Mouse (Mus musculus): Measurements from ENCODE around the gene Sncg. TPM values are rescaled to one million over a fixed set of nuclear protein-coding genes. Genes with fewer than 3 reads are reported as not detected.

Gene Sncg
- polyA plus RNA-seq, 1 experiment: 6.6 TPM

- H3K4me1 ChIP-seq (ENCODE audit: control insufficient read depth, insufficient read depth, low read length): no peaks in the 10 kb centered on the region
- H3K27ac ChIP-seq (ENCODE audit: insufficient read depth, low read length): no peak overlapping the region
- no peak overlapping the region for H3K4me3 ChIP-seq (ENCODE audit: insufficient read depth, low read length)
- TF ChIP-seq CTCF (IDR thresholded peaks at IDR 0.05; ENCODE audit: borderline replicate concordance, insufficient read depth, low read length) (no peak), POLR2A (IDR thresholded peaks at IDR 0.05; ENCODE audit: low read depth, low read length) (no peak)
These were observed 24.7 kb upstream of the Sncg start for GRCm38 (mm10) chr14:34399301-34399700.

GRCm38 (mm10) chr14:34398901-34399300 is 24.3 kb upstream of the Sncg start:
- Histone ChIP-seq H3K4me1 (ENCODE audit: control insufficient read depth, insufficient read depth, low read length) (no peaks in the 10 kb centered on the region), H3K27ac (ENCODE audit: insufficient read depth, low read length) (no peak overlapping the region)

GRCm38 (mm10) chr14:34397871-34398270 is 23.3 kb upstream of the Sncg start:
- TF ChIP-seq CTCF (IDR thresholded peaks at IDR 0.05; ENCODE audit: borderline replicate concordance, insufficient read depth, low read length) (no peak), POLR2A (IDR thresholded peaks at IDR 0.05; ENCODE audit: low read depth, low read length) (no peak)
- no peaks in the 10 kb centered on the region for H3K4me1 ChIP-seq (ENCODE audit: control insufficient read depth, insufficient read depth, low read length)

More at GRCm38 (mm10) chr14:34398901-34399300, 24.3 kb upstream of the Sncg start:
- H3K4me3 ChIP-seq (ENCODE audit: insufficient read depth, low read length): no peak overlapping the region
- TF ChIP-seq CTCF (IDR thresholded peaks at IDR 0.05; ENCODE audit: borderline replicate concordance, insufficient read depth, low read length) (no peak), POLR2A (IDR thresholded peaks at IDR 0.05; ENCODE audit: low read depth, low read length) (no peak)

DNA sequence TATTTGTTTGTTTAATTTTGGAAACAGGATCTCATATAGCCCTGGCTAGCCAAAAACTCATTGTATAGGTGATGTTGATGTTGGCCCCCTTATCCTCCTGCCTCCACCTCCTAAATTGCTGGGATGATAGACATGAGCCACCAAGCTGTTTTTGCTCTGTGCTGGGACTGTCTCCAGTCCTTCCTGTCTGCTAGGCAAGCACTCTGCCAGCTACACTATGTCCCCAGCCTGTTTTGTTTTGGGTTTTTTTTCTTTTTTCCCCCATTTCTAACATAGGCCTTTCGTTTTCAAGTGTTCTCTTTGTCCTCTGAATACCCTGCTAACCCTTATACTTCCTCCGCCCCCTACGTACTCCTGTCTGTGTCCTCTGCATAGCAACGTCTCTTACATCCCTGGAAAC is 18.7 kb upstream of the Sncg start:
- no peak overlapping the region for H3K4me3 ChIP-seq (ENCODE audit: insufficient read depth, low read length)

More at GRCm38 (mm10) chr14:34397871-34398270, 23.3 kb upstream of the Sncg start:
- Histone ChIP-seq H3K4me3 (ENCODE audit: insufficient read depth, low read length) (no peak overlapping the region), H3K27ac (ENCODE audit: insufficient read depth, low read length) (no peak overlapping the region)

GRCm38 (mm10) chr14:34382921-34383704 is 8.5 kb upstream of the Sncg start:
- TF ChIP-seq CTCF (IDR thresholded peaks at IDR 0.05; ENCODE audit: borderline replicate concordance, insufficient read depth, low read length) (no peak), POLR2A (IDR thresholded peaks at IDR 0.05; ENCODE audit: low read depth, low read length) (no peak)
- Histone ChIP-seq H3K4me3 (ENCODE audit: insufficient read depth, low read length) (no peak overlapping the region), H3K4me1 (ENCODE audit: control insufficient read depth, insufficient read depth, low read length) (peaks cover 3% of the 10 kb centered on the region; the same call in 1 of the 2 replicates), H3K27ac (ENCODE audit: insufficient read depth, low read length) (no peak overlapping the region)

More for the DNA sequence above, 18.7 kb upstream of the Sncg start:
- Histone ChIP-seq H3K27ac (ENCODE audit: insufficient read depth, low read length) (no peak overlapping the region), H3K4me1 (ENCODE audit: control insufficient read depth, insufficient read depth, low read length) (no peaks in the 10 kb centered on the region)
- TF ChIP-seq CTCF (IDR thresholded peaks at IDR 0.05; ENCODE audit: borderline replicate concordance, insufficient read depth, low read length) (no peak), POLR2A (IDR thresholded peaks at IDR 0.05; ENCODE audit: low read depth, low read length) (no peak)

GRCm38 (mm10) chr14:34378560-34379331 is 4.2 kb upstream of the Sncg start:
- Histone ChIP-seq H3K4me1 (ENCODE audit: control insufficient read depth, insufficient read depth, low read length) (peaks cover 3% of the 10 kb centered on the region; the same call in 1 of the 2 replicates), H3K27ac (ENCODE audit: insufficient read depth, low read length) (peak overlapping the region; percentile 16), H3K4me3 (ENCODE audit: insufficient read depth, low read length) (no peak overlapping the region)
- TF ChIP-seq POLR2A (IDR thresholded peaks at IDR 0.05; ENCODE audit: low read depth, low read length) (no peak), CTCF (IDR thresholded peaks at IDR 0.05; ENCODE audit: borderline replicate concordance, insufficient read depth, low read length) (no peak)

DNA sequence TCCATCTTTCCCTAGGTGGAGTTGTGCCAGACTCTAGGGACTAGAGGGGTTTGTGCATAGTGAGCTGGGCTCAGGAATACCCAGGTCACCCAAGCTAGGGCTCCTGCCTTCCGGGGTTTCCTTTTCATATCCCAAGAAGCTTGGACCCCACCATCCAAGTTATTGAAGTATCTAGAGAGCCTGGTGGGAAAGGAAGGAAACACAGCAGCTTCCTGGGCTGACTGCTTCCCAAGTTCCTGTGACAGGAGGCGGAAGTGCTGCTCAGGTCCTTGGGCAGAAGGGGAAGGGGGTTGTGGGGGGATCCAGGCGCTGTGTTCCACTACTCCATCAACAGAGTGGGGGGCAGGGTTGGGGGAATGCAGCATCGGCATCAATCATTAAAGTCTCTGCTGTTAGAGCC is 2.5 kb upstream of the Sncg start:
- TF ChIP-seq POLR2A (IDR thresholded peaks at IDR 0.05; ENCODE audit: low read depth, low read length) (no peak), CTCF (IDR thresholded peaks at IDR 0.05; ENCODE audit: borderline replicate concordance, insufficient read depth, low read length) (no peak)
- Histone ChIP-seq H3K27ac (ENCODE audit: insufficient read depth, low read length) (no peak overlapping the region), H3K4me3 (ENCODE audit: insufficient read depth, low read length) (no peak overlapping the region), H3K4me1 (ENCODE audit: control insufficient read depth, insufficient read depth, low read length) (peaks cover 3% of the 10 kb centered on the region; the same call in 1 of the 2 replicates)

DNA sequence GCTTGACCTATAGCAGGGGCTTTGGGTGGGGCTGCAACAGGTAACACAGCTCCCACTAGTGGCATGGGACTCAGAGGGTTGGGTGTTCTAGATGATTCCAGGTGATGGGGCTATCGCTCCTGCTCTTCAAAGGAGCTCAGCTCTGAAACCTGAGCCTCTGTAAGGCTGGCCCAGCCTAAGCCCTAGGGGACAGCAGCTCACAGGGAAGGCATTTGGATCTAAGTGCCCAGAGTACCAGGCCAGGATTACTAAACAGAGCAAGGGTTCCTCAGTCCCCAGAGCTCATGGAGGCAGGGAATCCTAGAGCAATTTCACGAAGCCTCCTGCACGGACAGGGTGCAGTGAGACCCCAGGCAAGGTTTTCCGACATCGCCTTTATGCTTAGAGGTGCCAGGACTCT is 1.4 kb upstream of the Sncg start:
- TF ChIP-seq CTCF (IDR thresholded peaks at IDR 0.05; ENCODE audit: borderline replicate concordance, insufficient read depth, low read length): no peak
- TF ChIP-seq POLR2A (IDR thresholded peaks at IDR 0.05; ENCODE audit: low read depth, low read length): no peak
- Histone ChIP-seq H3K4me3 (ENCODE audit: insufficient read depth, low read length) (no peak overlapping the region), H3K27ac (ENCODE audit: insufficient read depth, low read length) (no peak overlapping the region), H3K4me1 (ENCODE audit: control insufficient read depth, insufficient read depth, low read length) (peaks cover 3% of the 10 kb centered on the region; the same call in 1 of the 2 replicates)

DNA sequence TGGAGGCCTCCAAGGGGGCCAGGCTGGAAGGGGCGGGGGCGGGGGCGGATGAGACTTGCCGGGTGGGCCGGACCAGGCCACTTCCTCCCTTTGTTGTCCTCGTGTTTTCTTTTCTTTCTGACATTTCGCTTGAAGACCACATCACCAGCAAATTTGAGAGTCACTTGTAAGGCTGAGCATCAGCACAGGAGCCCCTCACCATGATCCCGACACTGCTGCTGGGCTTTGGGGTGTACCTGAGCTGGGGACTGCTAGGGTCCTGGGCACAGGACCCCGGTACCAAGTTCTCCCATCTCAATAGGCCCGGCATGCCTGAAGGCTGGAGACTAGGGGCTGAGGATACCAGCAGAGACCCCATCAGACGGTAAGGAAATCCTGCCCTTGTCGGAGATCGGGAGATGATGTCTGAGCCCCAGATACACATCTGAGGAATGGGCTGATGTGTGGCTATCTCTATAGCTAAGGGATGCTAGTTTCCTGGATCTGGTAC is 871 bp upstream of the Sncg start, which contains the start of gene Mmrn2:
Mmrn2 (plus strand) TSS at position 51 of the 490 bp plus-strand sequence.
- Histone ChIP-seq H3K27ac (ENCODE audit: insufficient read depth, low read length) (no peak within 1 kb of the TSS), H3K4me3 (ENCODE audit: insufficient read depth, low read length) (no peak within 1 kb of the TSS)
- TF ChIP-seq CTCF (IDR thresholded peaks at IDR 0.05; ENCODE audit: borderline replicate concordance, insufficient read depth, low read length) (no peak), POLR2A (IDR thresholded peaks at IDR 0.05; ENCODE audit: low read depth, low read length) (no peak)

More for the DNA sequence above, 871 bp upstream of the Sncg start, which contains the start of gene Mmrn2:
- peaks cover 3% of the 10 kb centered on the region; the same call in 1 of the 2 replicates for H3K4me1 ChIP-seq (ENCODE audit: control insufficient read depth, insufficient read depth, low read length)

Data from embryonic fibroblast, embryonic 13.5 days (primary cell).